ENCODE assay signal across 7 mouse cellular contexts in the genomic region with DNA sequence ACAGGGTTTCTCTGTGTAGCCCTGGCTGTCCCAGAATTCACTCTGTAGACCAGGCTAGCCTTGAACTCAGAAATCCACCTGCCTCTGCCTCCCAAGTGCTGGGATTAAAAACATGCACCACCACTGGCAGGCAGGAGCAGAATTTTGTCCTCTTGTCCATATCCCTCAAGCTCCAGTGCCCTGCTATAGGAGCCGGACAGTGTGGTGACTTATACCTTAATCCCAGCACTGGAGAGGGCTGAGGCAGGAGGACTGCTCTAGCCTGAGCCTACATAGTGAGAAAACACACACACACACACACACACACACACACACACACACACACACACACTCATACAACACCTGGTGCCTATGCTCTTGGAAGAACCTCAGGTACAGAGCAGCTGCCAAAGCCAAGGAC. TPM values are rescaled to one million over a fixed set of nuclear protein-coding genes. Genes with fewer than 3 reads are reported as not detected.
DNase-seq lines count a peak whose midpoint lies in the region; ATAC-seq and TF ChIP-seq lines count a peak whose summit lies in the region.
"Not testable (repeated sequence)": the region's sequence is repeated elsewhere in the genome, so short reads cannot be mapped to it uniquely, and the experiment has no call there.
"Had no signal": no experiment of that assay in that cellular context is flagged by ENCODE, and none has a peak within 500 bp of the region (broad histone marks: within the 10 kb centered on the region; RNA-seq: fewer than 3 reads in every experiment).

No protein-coding gene starts in this region.

- not testable (repeated sequence) for H3K9ac ChIP-seq in MEL (ENCODE audit: control insufficient read depth, low read depth, low read length, poor library complexity, severe bottlenecking); embryonic facial prominence, embryonic 13.5 days; heart, embryonic 16.5 days (ENCODE audit: low read length); liver, postnatal 0 days (replicated peaks)

- not testable (repeated sequence) for DNase-seq in MEL (ENCODE audit: low read depth, low spot score); liver, postnatal 0 days; thymus, adult 2 months

- not testable (repeated sequence) for TF ChIP-seq EP300 in MEL (IDR thresholded peaks at IDR 0.05; ENCODE audit: low read depth in 1 of 2, low read length in 2 of 2); liver, postnatal 0 days (IDR thresholded peaks at IDR 0.05; ENCODE audit: low read depth)

- not testable (repeated sequence) for H3K4me2 ChIP-seq in embryonic facial prominence, embryonic 13.5 days; heart, embryonic 16.5 days (ENCODE audit: low read depth, low read length); liver, postnatal 0 days (ENCODE audit: low read depth, low read length)

- H3K4me1 ChIP-seq in MEL (ENCODE audit: control insufficient read depth in 1 of 2, insufficient read depth in 2 of 2, low read length in 2 of 2): peaks cover 7 to 11% of the 10 kb centered on the region in 2 experiments
- not testable (repeated sequence) for H3K4me1 ChIP-seq in embryonic facial prominence, embryonic 13.5 days; heart, embryonic 16.5 days (ENCODE audit: control insufficient read depth, insufficient read depth, low read length); liver, postnatal 0 days (ENCODE audit: insufficient read depth); small intestine, adult 2 months (ENCODE audit: control insufficient read depth, insufficient read depth, insufficient read length, low read length)
- H3K4me1 ChIP-seq in thymus, adult 2 months (replicated peaks; ENCODE audit: control insufficient read depth, insufficient read depth, low read length): peaks cover 78% of the 10 kb centered on the region

- not testable (repeated sequence) for TF ChIP-seq POLR2A in MEL (IDR thresholded peaks at IDR 0.05; ENCODE audit: control insufficient read depth in 1 of 2, insufficient read depth in 1 of 2, low read depth in 1 of 2, low read length in 2 of 2, poor library complexity in 1 of 2); small intestine, adult 2 months (IDR thresholded peaks at IDR 0.05; ENCODE audit: low read depth, low read length); thymus, adult 2 months (IDR thresholded peaks at IDR 0.05; ENCODE audit: control insufficient read depth, extremely low read depth, insufficient read depth, low read length, poor library complexity)

- ATAC-seq in embryonic facial prominence, embryonic 13.5 days (ENCODE audit: insufficient number of reproducible peaks, insufficient read depth, low FRiP score, low TSS enrichment, low read depth): peak; percentile 38; the same call in 1 of the 2 replicates
- not testable (repeated sequence) for ATAC-seq in heart, embryonic 16.5 days (replicated peaks; ENCODE audit: extremely low read depth, insufficient read depth, low FRiP score); liver, postnatal 0 days

- not testable (repeated sequence) for H3K79me2 ChIP-seq in MEL (ENCODE audit: control insufficient read depth, insufficient read depth, low read length, poor library complexity)

- WGBS in embryonic facial prominence, embryonic 13.5 days: 96% methylated on average over 1 of the region's 1 CpGs
- WGBS in heart, embryonic 16.5 days: 93% methylated on average over 1 of the region's 1 CpGs
- 93% methylated on average over 1 of the region's 1 CpGs for WGBS in liver, postnatal 0 days (ENCODE audit: insufficient replicate concordance)
- 90% methylated on average over 1 of the region's 1 CpGs for WGBS in small intestine, adult 2 months
- 84% methylated on average over 1 of the region's 1 CpGs for WGBS in thymus, adult 2 months

- H3K27me3 ChIP-seq in MEL (ENCODE audit: control insufficient read depth in 1 of 2, insufficient read depth in 2 of 2, low read length in 2 of 2); embryonic facial prominence, embryonic 13.5 days; heart, embryonic 16.5 days (ENCODE audit: control insufficient read depth, insufficient read depth, low read length); liver, postnatal 0 days (ENCODE audit: insufficient read depth, low read length); small intestine, adult 2 months (ENCODE audit: control insufficient read depth, insufficient read depth, low read length); thymus, adult 2 months (ENCODE audit: control insufficient read depth, insufficient read depth, low read length): not testable (repeated sequence)

- H3K27ac ChIP-seq in MEL (ENCODE audit: control insufficient read depth, low read depth, low read length): peak overlapping the region; percentile 20; the same call in 1 of the 2 replicates
- H3K27ac ChIP-seq in embryonic facial prominence, embryonic 13.5 days: not testable (repeated sequence)
- H3K27ac ChIP-seq in heart, embryonic 16.5 days (ENCODE audit: low read length): peak overlapping the region; percentile 76
- H3K27ac ChIP-seq in liver, postnatal 0 days (ENCODE audit: low read depth): 0 out of 2 replicates have a peak overlapping the region, but pooled peaks have one; percentile 0
- H3K27ac ChIP-seq in small intestine, adult 2 months (ENCODE audit: insufficient read depth, low read depth, low read length): peak overlapping the region; percentile 6
- H3K27ac ChIP-seq in thymus, adult 2 months (ENCODE audit: control insufficient read depth, insufficient read depth, low read length): peak overlapping the region; percentile 94

- not testable (repeated sequence) for H3K9me3 ChIP-seq in MEL (replicated peaks; ENCODE audit: insufficient read depth, low read length); embryonic facial prominence, embryonic 13.5 days; heart, embryonic 16.5 days (replicated peaks; ENCODE audit: control insufficient read depth, low read length); liver, postnatal 0 days (ENCODE audit: low read length)

- not testable (repeated sequence) for TF ChIP-seq RAD21 in MEL (IDR thresholded peaks at IDR 0.05; ENCODE audit: low read depth, low read length)

- peaks cover 13 to 25% of the 10 kb centered on the region in 2 experiments for H3K36me3 ChIP-seq in MEL (ENCODE audit: control insufficient read depth in 1 of 2, insufficient read depth in 2 of 2, low read length in 2 of 2)
- peaks cover 97% of the 10 kb centered on the region for H3K36me3 ChIP-seq in embryonic facial prominence, embryonic 13.5 days
- peaks cover 51% of the 10 kb centered on the region for H3K36me3 ChIP-seq in heart, embryonic 16.5 days (ENCODE audit: control insufficient read depth, insufficient read depth)
- peaks cover 68% of the 10 kb centered on the region for H3K36me3 ChIP-seq in liver, postnatal 0 days (replicated peaks; ENCODE audit: insufficient read depth, low read length)
- peaks cover 73% of the 10 kb centered on the region for H3K36me3 ChIP-seq in small intestine, adult 2 months (ENCODE audit: control insufficient read depth, insufficient read depth, low read length)
- H3K36me3 ChIP-seq in thymus, adult 2 months (ENCODE audit: control insufficient read depth, insufficient read depth, low read length): peaks cover 54% of the 10 kb centered on the region

- TF ChIP-seq CTCF in MEL (IDR thresholded peaks at IDR 0.05 in 2 of 3, conservative IDR thresholded peaks at IDR 0.05 in 1 of 3; ENCODE audit: control insufficient read depth in 1 of 3, insufficient read depth in 1 of 3, low read depth in 2 of 3, low read length in 3 of 3, poor library complexity in 1 of 3, severe bottlenecking in 1 of 3); liver, postnatal 0 days (IDR thresholded peaks at IDR 0.05; ENCODE audit: low read depth); small intestine, adult 2 months (IDR thresholded peaks at IDR 0.05; ENCODE audit: extremely low read depth, insufficient read length, insufficient replicate concordance, low read depth, low read length); thymus, adult 2 months (IDR thresholded peaks at IDR 0.05; ENCODE audit: borderline replicate concordance, control insufficient read depth, extremely low read depth, insufficient read depth, low read length, poor library complexity): not testable (repeated sequence)

- H3K4me3 ChIP-seq in MEL (ENCODE audit: control insufficient read depth in 1 of 2, insufficient read depth in 1 of 2, low read depth in 2 of 2, low read length in 2 of 2); embryonic facial prominence, embryonic 13.5 days; heart, embryonic 16.5 days (ENCODE audit: low read length); liver, postnatal 0 days (ENCODE audit: low read depth, low read length); small intestine, adult 2 months (ENCODE audit: low read depth, low read length); thymus, adult 2 months (ENCODE audit: control insufficient read depth, insufficient read depth, low read length): not testable (repeated sequence)

RNA-seq across cellular contexts. Expression of a gene that starts 7.7 kb away (rescaled TPM):
- 19.0 and 20.1 TPM in 2 replicates for total RNA-seq in MEL (2012; rRNA removed)
- polyA plus RNA-seq in MEL (2012; ENCODE audit: insufficient read depth in 1 of 2, insufficient read length in 2 of 2, low read depth in 1 of 2, low replicate concordance in 2 of 2, missing spikeins in 1 of 2): 10 to 100 TPM in 1 of 2 experiments, not detected in 1; 20.8 TPM
- polyA plus RNA-seq in embryonic facial prominence, embryonic 13.5 days (2015; fragmentation: Nextera tagmentation; extraction: Ambion mirVana): 28.0 and 31.4 TPM in 2 replicates
- 24.8 and 32.1 TPM in 2 replicates for polyA plus RNA-seq in heart, embryonic 16.5 days (2015; fragmentation: Nextera tagmentation; extraction: Ambion mirVana)
- 20.2 and 21.9 TPM in 2 replicates for polyA plus RNA-seq in liver, postnatal 0 days (2015; fragmentation: Nextera tagmentation; extraction: Ambion mirVana)
- polyA plus RNA-seq in small intestine, adult 2 months (2012; rRNA removed): 12.1 and 19.4 TPM in 2 replicates
- polyA plus RNA-seq in thymus, adult 2 months (2012; rRNA removed): 138 and 153 TPM in 2 replicates

RNA-seq across cellular contexts. Expression of a gene that starts 36.6 kb away (rescaled TPM):
- total RNA-seq in MEL (2012; rRNA removed): 37.1 and 40.5 TPM in 2 replicates
- polyA plus RNA-seq in MEL (2012; ENCODE audit: insufficient read depth in 1 of 2, insufficient read length in 2 of 2, low read depth in 1 of 2, low replicate concordance in 2 of 2, missing spikeins in 1 of 2): 10 to 100 TPM in 1 of 2 experiments, not detected in 1; 49.9 TPM
- polyA plus RNA-seq in embryonic facial prominence, embryonic 13.5 days (2015; fragmentation: Nextera tagmentation; extraction: Ambion mirVana): 78.9 and 79.0 TPM in 2 replicates
- polyA plus RNA-seq in heart, embryonic 16.5 days (2015; fragmentation: Nextera tagmentation; extraction: Ambion mirVana): 78.8 and 81.5 TPM in 2 replicates
- polyA plus RNA-seq in liver, postnatal 0 days (2015; fragmentation: Nextera tagmentation; extraction: Ambion mirVana): 18.3 and 19.2 TPM in 2 replicates
- 85.2 and 134 TPM in 2 replicates for polyA plus RNA-seq in small intestine, adult 2 months (2012; rRNA removed)
- polyA plus RNA-seq in thymus, adult 2 months (2012; rRNA removed): 64.6 and 68.4 TPM in 2 replicates

RNA-seq across cellular contexts. Expression of a gene that starts 37.0 kb away (rescaled TPM):
- 0.23 and 0.46 TPM in 2 replicates for total RNA-seq in MEL (2012; rRNA removed)
- under 1 TPM in 1 of 2 experiments, not detected in 1; 0.92 TPM for polyA plus RNA-seq in MEL (2012; ENCODE audit: insufficient read depth in 1 of 2, insufficient read length in 2 of 2, low read depth in 1 of 2, low replicate concordance in 2 of 2, missing spikeins in 1 of 2)
- 0.66 and 0.80 TPM in 2 replicates for polyA plus RNA-seq in embryonic facial prominence, embryonic 13.5 days (2015; fragmentation: Nextera tagmentation; extraction: Ambion mirVana)
- 0.85 and 0.94 TPM in 2 replicates for polyA plus RNA-seq in heart, embryonic 16.5 days (2015; fragmentation: Nextera tagmentation; extraction: Ambion mirVana)
- 0.11 and 0.22 TPM in 2 replicates for polyA plus RNA-seq in liver, postnatal 0 days (2015; fragmentation: Nextera tagmentation; extraction: Ambion mirVana)
- polyA plus RNA-seq in small intestine, adult 2 months (2012; rRNA removed): 0.01 and 0.09 TPM in 2 replicates
- polyA plus RNA-seq in thymus, adult 2 months (2012; rRNA removed): 0.58 and 1.1 TPM in 2 replicates
- polyA plus RNA-seq: erythroblast, embryonic 14.5 days had no signal

RNA-seq across cellular contexts. Expression of a gene that starts 37.6 kb away (rescaled TPM):
- total RNA-seq in MEL (2012; rRNA removed): 230 and 233 TPM in 2 replicates
- 100 to 1,000 TPM; 346 to 452 TPM for polyA plus RNA-seq in MEL (2012; ENCODE audit: insufficient read depth in 1 of 2, insufficient read length in 2 of 2, low read depth in 1 of 2, low replicate concordance in 2 of 2, missing spikeins in 1 of 2)
- polyA plus RNA-seq in embryonic facial prominence, embryonic 13.5 days (2015; fragmentation: Nextera tagmentation; extraction: Ambion mirVana): 277 and 293 TPM in 2 replicates
- 219 and 228 TPM in 2 replicates for polyA plus RNA-seq in heart, embryonic 16.5 days (2015; fragmentation: Nextera tagmentation; extraction: Ambion mirVana)
- polyA plus RNA-seq in liver, postnatal 0 days (2015; fragmentation: Nextera tagmentation; extraction: Ambion mirVana): 45.1 and 49.1 TPM in 2 replicates
- 10.6 and 24.8 TPM in 2 replicates for polyA plus RNA-seq in small intestine, adult 2 months (2012; rRNA removed)
- polyA plus RNA-seq in thymus, adult 2 months (2012; rRNA removed): 99.8 and 110 TPM in 2 replicates

RNA-seq across cellular contexts. Expression of a gene that starts 54.6 kb away (rescaled TPM):
- total RNA-seq in MEL (2012; rRNA removed): 220 and 234 TPM in 2 replicates
- 100 to 1,000 TPM in 1 of 2 experiments, not detected in 1; 167 TPM for polyA plus RNA-seq in MEL (2012; ENCODE audit: insufficient read depth in 1 of 2, insufficient read length in 2 of 2, low read depth in 1 of 2, low replicate concordance in 2 of 2, missing spikeins in 1 of 2)
- polyA plus RNA-seq in embryonic facial prominence, embryonic 13.5 days (2015; fragmentation: Nextera tagmentation; extraction: Ambion mirVana): 138 and 141 TPM in 2 replicates
- polyA plus RNA-seq in heart, embryonic 16.5 days (2015; fragmentation: Nextera tagmentation; extraction: Ambion mirVana): 64.4 and 67.1 TPM in 2 replicates
- 24.4 and 29.8 TPM in 2 replicates for polyA plus RNA-seq in liver, postnatal 0 days (2015; fragmentation: Nextera tagmentation; extraction: Ambion mirVana)
- 14.0 and 21.7 TPM in 2 replicates for polyA plus RNA-seq in small intestine, adult 2 months (2012; rRNA removed)
- 150 and 214 TPM in 2 replicates for polyA plus RNA-seq in thymus, adult 2 months (2012; rRNA removed)
